Mouse (Mus musculus) spleen, postnatal 36 days (tissue): Measurements from ENCODE around the gene Gm27027.

ENCODE experiments used
- DNase-seq, 2 experiments: peaks; one replicate each; pipeline ENCODE4 v3.0.0; 2022; ENCODE audit warnings: low spot score in 2 of 2, mixed read lengths in 1 of 2

Gm27027 gene

GRCm38 (mm10) chr2:93996254-93996653 is at the start of gene Gm27027:
TSS of gene Gm27027 (minus strand) at chr2:93996354.
- DNase-seq = no peak

GRCm38 (mm10) chr2:94045411-94046090 is 49.4 kb upstream of the Gm27027 start:
- no peak for DNase-seq

- DNase-seq = no peak
Measured at GRCm38 (mm10) chr2:94044174-94044573, 48.0 kb upstream of the Gm27027 start.

GRCm38 (mm10) chr2:94043662-94044061 is 47.5 kb upstream of the Gm27027 start:
- no peak for DNase-seq

- DNase-seq = no peak
Measured at GRCm38 (mm10) chr2:94042461-94042860, 46.3 kb upstream of the Gm27027 start.

GRCm38 (mm10) chr2:94040391-94041125 is 44.4 kb upstream of the Gm27027 start:
- no peak for DNase-seq

GRCm38 (mm10) chr2:94035428-94036331 is 39.5 kb upstream of the Gm27027 start:
- peak; percentile 10 to 23 for DNase-seq

GRCm38 (mm10) chr2:94030602-94031001 is 34.4 kb upstream of the Gm27027 start:
- no peak for DNase-seq

GRCm38 (mm10) chr2:94024637-94025036 is 28.5 kb upstream of the Gm27027 start:
- no peak for DNase-seq

- peak; percentile 80 to 85 for DNase-seq
Measured at GRCm38 (mm10) chr2:94010335-94011291, 14.5 kb upstream of the Gm27027 start, which contains the start of gene Alkbh3. TSS of gene Alkbh3 (minus strand) at chr2:94010807.

GRCm38 (mm10) chr2:94002331-94002730 is 6.2 kb upstream of the Gm27027 start:
- peak; percentile 46 to 55 for DNase-seq

GRCm38 (mm10) chr2:94001918-94002317 is 5.8 kb upstream of the Gm27027 start:
- no peak for DNase-seq

- no peak for DNase-seq
Measured at GRCm38 (mm10) chr2:94001411-94001810, 5.3 kb upstream of the Gm27027 start.

GRCm38 (mm10) chr2:93992810-93993209 is 3.3 kb downstream of the Gm27027 start:
- no peak for DNase-seq

- DNase-seq = no peak
Measured at GRCm38 (mm10) chr2:93992259-93992658, 3.9 kb downstream of the Gm27027 start.

GRCm38 (mm10) chr2:93991336-93991735 is 4.8 kb downstream of the Gm27027 start:
- no peak for DNase-seq

GRCm38 (mm10) chr2:93988440-93988839 is 7.7 kb downstream of the Gm27027 start:
- no peak for DNase-seq

- no peak for DNase-seq
Measured at GRCm38 (mm10) chr2:93982457-93983235, 13.5 kb downstream of the Gm27027 start.

- DNase-seq = no peak
Measured at GRCm38 (mm10) chr2:93979249-93980120, 16.7 kb downstream of the Gm27027 start.
